Mouse (Mus musculus): Measurements from ENCODE around the gene Lbp. TPM values are rescaled to one million over a fixed set of nuclear protein-coding genes. Genes with fewer than 3 reads are reported as not detected.

Lbp gene
- 1 to 10 TPM; 3.4 to 4.5 TPM for total RNA-seq (2021)
- long read RNA-seq, experiment 1, partial matches to known transcripts = 0 of 3 reads
- long read RNA-seq, experiment 1, other reads (novel, unspliced or antisense) = 0 of 3 reads
- long read RNA-seq, experiment 2, partial matches to known transcripts = 0 of 3 reads
- long read RNA-seq, experiment 2, other reads (novel, unspliced or antisense) = 0 of 3 reads

GRCm38 (mm10) chr2:158305948-158306695 is at the start of gene Lbp:
TSS of gene Lbp (plus strand) at chr2:158306493.
- no peak for DNase-seq (ENCODE audit: low spot score in 2 of 2)
- intact Hi-C loops (cut with DNase I) = no loop called here

GRCm38 (mm10) chr2:158256894-158257293 is 49.4 kb upstream of the Lbp start:
- no peak for DNase-seq (ENCODE audit: low spot score in 2 of 2)
- intact Hi-C loops (cut with DNase I) = loop anchor here (5.0 kb wide), 2 partner anchors 35 to 50 kb away; no protein-coding TSS in a partner anchor

- intact Hi-C loops (cut with DNase I) = loop anchor here (5.0 kb wide), 2 partner anchors 36 to 51 kb away; no protein-coding TSS in a partner anchor
- DNase-seq (ENCODE audit: low spot score in 2 of 2) = no peak
Observed at GRCm38 (mm10) chr2:158258005-158258418, 48.3 kb upstream of the Lbp start, which contains the start of gene Bpi. TSS of gene Bpi (plus strand) at chr2:158258094.

DNA sequence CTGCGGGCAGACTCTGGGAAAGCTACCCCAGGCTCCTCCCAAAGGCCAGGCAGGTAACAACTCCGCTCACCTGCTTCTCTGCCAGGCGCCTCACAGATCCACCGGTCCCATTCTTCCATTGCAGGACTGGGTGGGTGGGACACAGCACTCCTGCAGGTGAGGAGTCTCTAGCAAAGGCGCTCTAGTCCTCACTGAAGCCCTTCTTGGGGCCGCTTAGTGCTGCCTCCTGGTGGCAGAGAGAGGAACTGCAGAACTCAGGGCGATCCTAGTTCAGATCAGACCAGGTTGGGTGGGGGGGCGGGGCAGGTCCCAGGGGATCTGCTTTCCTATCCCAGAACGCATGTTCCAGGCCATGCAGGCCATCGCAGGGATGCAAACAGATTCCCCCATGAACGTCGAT is 47.5 kb upstream of the Lbp start:
- intact Hi-C loops (cut with DNase I) = loop anchor here (5.0 kb wide), 2 partner anchors 36 to 51 kb away; no protein-coding TSS in a partner anchor
- peak in 1 of 2 experiments; percentile 58 for DNase-seq (ENCODE audit: low spot score in 2 of 2)

- intact Hi-C loops (cut with DNase I) = loop anchor here (5.0 kb wide), 2 partner anchors 37 to 52 kb away; no protein-coding TSS in a partner anchor
- DNase-seq (ENCODE audit: low spot score in 2 of 2) = no peak
Observed at GRCm38 (mm10) chr2:158259498-158259897, 46.8 kb upstream of the Lbp start.

DNA sequence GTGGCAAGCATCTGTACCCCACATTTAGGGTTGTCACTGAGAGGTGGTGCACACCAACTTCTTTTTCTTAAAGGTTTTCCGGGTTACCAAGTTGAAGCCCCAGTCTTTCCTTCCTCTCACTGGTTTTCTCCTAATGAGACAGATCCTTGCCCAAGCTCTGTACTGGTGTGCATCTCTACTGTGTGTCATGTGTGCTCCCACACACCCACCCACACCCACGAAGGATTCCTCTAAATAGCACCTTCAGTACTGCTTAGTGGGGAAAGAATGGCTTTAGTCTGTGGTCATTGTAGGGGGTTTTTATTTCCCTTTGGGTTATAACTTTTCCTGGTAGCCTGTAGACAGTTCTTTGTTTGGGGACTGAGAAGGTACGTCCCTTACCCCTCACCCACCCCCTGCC is 41.4 kb upstream of the Lbp start:
- no peak for DNase-seq (ENCODE audit: low spot score in 2 of 2)
- intact Hi-C loops (cut with DNase I) = no loop called here

DNA sequence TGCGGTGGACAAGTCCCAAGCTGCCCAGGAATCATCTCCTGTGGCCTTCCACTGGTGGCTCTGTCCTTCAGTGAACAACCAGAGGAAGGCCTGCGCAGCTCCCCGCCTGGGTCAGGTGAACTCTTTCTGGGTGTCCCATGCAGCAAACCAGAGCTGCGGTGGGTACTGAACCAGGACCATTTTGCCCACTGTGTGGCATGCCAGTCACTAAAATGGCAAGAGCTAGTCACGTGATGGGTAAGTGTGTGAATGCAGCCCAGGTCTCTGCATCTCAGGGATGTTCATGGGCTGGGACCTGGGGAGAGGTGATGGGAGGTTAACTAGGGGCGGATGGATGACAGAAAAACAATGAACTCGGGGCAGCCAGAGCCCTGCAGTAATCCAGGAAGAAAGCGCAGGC is 36.3 kb upstream of the Lbp start:
- intact Hi-C loops (cut with DNase I) = no loop called here
- DNase-seq (ENCODE audit: low spot score in 2 of 2) = no peak

DNA sequence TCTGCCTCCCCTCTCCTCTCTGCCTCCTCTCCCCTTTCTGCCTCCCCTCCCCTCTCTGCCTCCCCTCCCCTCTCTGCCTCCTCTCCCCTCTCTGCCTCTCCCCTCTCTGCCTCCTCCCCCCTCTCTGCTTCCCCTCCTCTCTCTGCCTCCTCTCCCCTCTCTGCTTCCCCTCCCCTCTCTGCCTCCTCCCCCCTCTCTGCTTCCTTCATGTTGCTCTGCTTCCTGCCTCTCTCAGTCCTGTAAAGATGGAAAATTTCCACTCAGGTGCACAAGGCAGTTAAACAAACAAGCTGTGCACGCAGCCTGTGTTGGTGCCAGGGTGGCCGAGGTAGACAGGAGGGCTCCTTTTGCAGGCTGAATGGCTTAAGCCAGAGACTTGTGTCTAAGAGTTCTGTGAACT is 32.6 kb upstream of the Lbp start:
- no peak for DNase-seq (ENCODE audit: low spot score in 2 of 2)
- intact Hi-C loops (cut with DNase I) = no loop called here

DNA sequence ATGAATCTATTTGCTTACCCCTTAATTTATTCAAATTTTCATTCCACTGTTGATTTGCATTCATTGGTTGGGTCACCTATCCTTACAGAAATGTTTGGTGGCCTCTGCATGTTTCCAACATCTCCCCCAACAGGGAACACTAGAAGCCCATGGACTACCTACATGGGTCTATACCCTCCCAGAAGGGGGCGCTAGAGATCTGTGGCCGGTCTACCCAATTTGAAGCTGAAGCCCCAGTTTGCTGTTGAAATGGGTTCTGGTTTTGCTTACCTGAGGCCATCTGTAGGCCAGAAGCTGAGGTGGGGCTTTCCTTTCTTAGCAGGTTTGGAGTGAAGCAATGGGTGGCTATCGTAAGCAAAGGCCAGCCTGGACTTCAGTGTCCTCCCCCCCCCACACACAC is 30.9 kb upstream of the Lbp start:
- DNase-seq (ENCODE audit: low spot score in 2 of 2) = no peak
- intact Hi-C loops (cut with DNase I) = no loop called here

GRCm38 (mm10) chr2:158275811-158276210 is 30.5 kb upstream of the Lbp start:
- intact Hi-C loops (cut with DNase I) = no loop called here
- no peak for DNase-seq (ENCODE audit: low spot score in 2 of 2)

GRCm38 (mm10) chr2:158276451-158276850 is 29.8 kb upstream of the Lbp start:
- intact Hi-C loops (cut with DNase I) = no loop called here
- DNase-seq (ENCODE audit: low spot score in 2 of 2) = no peak

- DNase-seq (ENCODE audit: low spot score in 2 of 2) = no peak
- intact Hi-C loops (cut with DNase I) = no loop called here
Observed at GRCm38 (mm10) chr2:158276878-158277277, 29.4 kb upstream of the Lbp start.

DNA sequence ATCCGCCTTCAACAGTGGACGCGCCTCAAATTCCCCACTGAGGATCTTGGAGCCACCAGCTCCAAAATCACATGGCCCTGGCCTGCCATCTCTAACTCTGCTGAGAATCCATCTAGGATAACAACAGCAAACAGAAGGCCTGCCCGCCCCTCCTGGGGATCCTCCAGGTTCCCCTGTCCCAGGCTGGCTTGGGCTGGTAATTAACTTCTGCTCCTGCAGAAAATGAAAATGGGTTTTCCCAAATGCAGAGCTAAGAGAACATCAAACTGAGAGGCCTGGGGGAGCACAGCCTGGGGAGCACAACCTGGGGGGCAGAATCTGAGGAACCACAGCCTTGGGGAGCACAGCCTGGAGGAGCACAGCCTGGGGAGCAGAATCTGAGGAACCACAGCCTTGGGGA is 26.6 kb upstream of the Lbp start:
- intact Hi-C loops (cut with DNase I) = loop anchor here (5.0 kb wide), 1 partner anchor 63 kb away; no protein-coding TSS in a partner anchor
- no peak for DNase-seq (ENCODE audit: low spot score in 2 of 2)

DNA sequence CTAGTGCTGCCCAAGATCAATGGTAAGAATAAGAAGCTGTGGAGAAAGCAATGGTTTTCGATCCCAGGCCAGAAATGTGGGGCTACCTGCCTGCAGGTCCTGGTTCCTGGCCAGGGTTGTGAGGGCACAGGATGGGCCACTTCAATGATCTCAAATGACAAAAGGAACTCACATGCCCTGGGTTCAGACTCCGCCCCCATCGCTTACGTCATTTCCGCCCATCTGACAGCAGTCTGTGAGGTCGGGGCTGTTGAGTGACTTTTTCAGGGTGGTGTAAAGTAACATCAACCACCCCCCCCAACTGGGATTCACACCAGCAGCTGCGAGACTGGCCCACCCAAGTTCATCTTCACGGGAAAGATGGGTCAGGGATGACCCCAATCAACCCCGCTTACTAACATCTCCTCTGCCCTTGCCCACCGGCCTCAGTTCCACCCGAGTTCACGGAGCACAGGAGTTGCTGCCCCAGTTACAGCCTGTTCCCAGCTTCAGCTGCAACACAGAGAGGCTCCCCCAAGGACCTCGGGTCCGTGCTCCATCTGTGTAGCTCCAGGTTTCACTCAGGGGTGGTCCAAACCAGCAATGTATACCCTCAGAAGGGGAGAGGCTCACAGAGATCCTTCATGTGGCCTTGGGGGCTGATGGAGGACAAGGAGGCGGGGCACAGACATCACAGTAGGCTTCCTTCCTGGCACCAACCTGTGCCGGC is 24.6 kb upstream of the Lbp start:
- intact Hi-C loops (cut with DNase I) = loop anchor here (5.0 kb wide), 1 partner anchor 61 kb away; no protein-coding TSS in a partner anchor
- no peak for DNase-seq (ENCODE audit: low spot score in 2 of 2)

DNA sequence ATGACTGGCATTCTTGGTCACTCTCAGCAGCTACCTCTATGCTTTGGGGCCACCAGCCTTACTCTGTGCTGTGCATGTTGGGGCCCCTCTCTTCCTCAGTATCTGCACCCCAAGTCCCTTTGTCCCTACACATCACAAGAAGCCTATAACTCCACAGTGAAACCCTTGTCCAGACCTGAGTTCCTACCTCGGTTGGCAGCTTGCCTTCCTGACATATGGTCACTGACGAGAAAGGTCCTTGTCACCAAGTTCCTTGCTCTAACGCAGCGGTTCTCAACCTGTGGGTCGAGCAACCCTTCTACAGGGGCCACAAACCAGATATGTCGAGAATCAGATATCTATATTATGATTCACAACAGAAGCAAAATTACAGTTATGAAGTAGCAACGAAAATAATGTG is 23.2 kb upstream of the Lbp start:
- intact Hi-C loops (cut with DNase I) = loop anchor here (5.0 kb wide), 1 partner anchor 59 kb away; no protein-coding TSS in a partner anchor
- DNase-seq (ENCODE audit: low spot score in 2 of 2) = no peak

GRCm38 (mm10) chr2:158283771-158284170 is 22.5 kb upstream of the Lbp start:
- intact Hi-C loops (cut with DNase I) = loop anchor here (5.0 kb wide), 1 partner anchor 59 kb away; no protein-coding TSS in a partner anchor

DNA sequence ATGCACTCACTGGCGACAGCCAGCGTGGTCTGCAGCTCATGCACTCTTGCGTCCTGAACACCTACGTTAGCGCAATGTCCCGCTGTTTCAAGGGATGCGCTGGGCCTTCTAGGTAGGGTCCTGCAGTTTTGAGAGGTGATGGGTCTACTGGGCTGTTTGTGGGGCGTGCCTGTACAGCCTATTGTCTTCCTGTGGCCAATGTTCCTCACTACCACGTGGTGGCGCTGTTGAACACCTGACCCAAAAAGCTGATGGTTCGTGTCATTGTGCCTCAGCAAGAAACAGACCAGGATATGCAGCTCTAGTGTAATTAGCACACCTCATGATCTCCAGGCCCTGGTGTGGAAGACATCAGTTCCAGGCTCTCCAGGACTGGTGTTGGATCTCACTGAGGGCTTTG is 21.7 kb upstream of the Lbp start:
- DNase-seq (ENCODE audit: low spot score in 2 of 2) = peak; percentile 47 to 48
- intact Hi-C loops (cut with DNase I) = loop anchor here (5.0 kb wide), 1 partner anchor 58 kb away; no protein-coding TSS in a partner anchor

More at GRCm38 (mm10) chr2:158283771-158284170, 22.5 kb upstream of the Lbp start:
- no peak for DNase-seq (ENCODE audit: low spot score in 2 of 2)

GRCm38 (mm10) chr2:158285655-158286054 is 20.6 kb upstream of the Lbp start:
- intact Hi-C loops (cut with DNase I) = no loop called here
- peak in 1 of 2 experiments; percentile 55 for DNase-seq (ENCODE audit: low spot score in 2 of 2)

GRCm38 (mm10) chr2:158295700-158296099 is 10.6 kb upstream of the Lbp start:
- DNase-seq (ENCODE audit: low spot score in 2 of 2) = peak in 1 of 2 experiments; percentile 54
- intact Hi-C loops (cut with DNase I) = no loop called here

- no peak for DNase-seq (ENCODE audit: low spot score in 2 of 2)
- intact Hi-C loops (cut with DNase I) = no loop called here
Observed at GRCm38 (mm10) chr2:158299203-158299602, 7.1 kb upstream of the Lbp start.

Measured in left cerebral cortex, postnatal 14 days (tissue).